13 mouse cellular contexts compared by ENCODE assay signal in genomic region chr10:61176221-61176790, GRCm38 (mm10). TPM values are rescaled to one million over a fixed set of nuclear protein-coding genes. Genes with fewer than 3 reads are reported as not detected.
DNase-seq lines count a peak whose midpoint lies in the region; ATAC-seq and TF ChIP-seq lines count a peak whose summit lies in the region.
"Had no signal": no experiment of that assay in that cellular context is flagged by ENCODE, and none has a peak within 500 bp of the region (broad histone marks: within the 10 kb centered on the region; RNA-seq: fewer than 3 reads in every experiment).

No protein-coding gene starts in this region.

- H3K9me3 ChIP-seq in kidney, embryonic 15.5 days (replicated peaks), result no peaks in the 10 kb centered on the region
- no peaks in the 10 kb centered on the region for H3K9me3 ChIP-seq in intestine, embryonic 16.5 days (ENCODE audit: control insufficient read depth, low read length)

- no peak for ATAC-seq in kidney, embryonic 15.5 days (replicated peaks; ENCODE audit: low FRiP score)
- no peak for ATAC-seq in intestine, embryonic 16.5 days

- H3K4me2 ChIP-seq in kidney, embryonic 15.5 days, result peak overlapping the region; percentile 50
- H3K4me2 ChIP-seq in intestine, embryonic 16.5 days (ENCODE audit: low read depth, low read length), result 0 out of 2 replicates have a peak overlapping the region, but pooled peaks have one; percentile 21
- H3K4me2 ChIP-seq: midbrain, embryonic 11.5 days had no signal

- DNase-seq in kidney, postnatal 14 days, result no peak
- peak; percentile 62 for DNase-seq in cerebellum, adult 11-12 months
- DNase-seq in embryo, embryonic 9.5 days (ENCODE audit: extremely low spot score), result no peak
- no peak for DNase-seq in spleen, postnatal 10 days (ENCODE audit: low spot score in 2 of 2)
- no peak for DNase-seq in adrenal gland, postnatal 10 days

- 44% methylated on average over 7 of the region's 7 CpGs for WGBS in kidney, embryonic 15.5 days
- WGBS in intestine, embryonic 16.5 days, result 50% methylated on average over 7 of the region's 7 CpGs

- no peaks in the 10 kb centered on the region for H3K36me3 ChIP-seq in kidney, embryonic 15.5 days
- H3K36me3 ChIP-seq in intestine, embryonic 16.5 days (ENCODE audit: control insufficient read depth, insufficient read depth, low read length), result no peaks in the 10 kb centered on the region

- peak overlapping the region; percentile 6; the same call in 1 of the 2 replicates for H3K4me3 ChIP-seq in kidney, embryonic 15.5 days (replicated peaks)
- peak overlapping the region; percentile 8; the same call in 1 of the 2 replicates for H3K4me3 ChIP-seq in cortical plate, adult 2 months (ENCODE audit: insufficient read depth, low read length)
- H3K4me3 ChIP-seq in intestine, embryonic 16.5 days (ENCODE audit: low read length), result no peak overlapping the region
- H3K4me3 ChIP-seq: left cerebral cortex, adult 2 months had no signal

- no peak for TF ChIP-seq POLR2A in cortical plate, adult 2 months (IDR thresholded peaks at IDR 0.05; ENCODE audit: extremely low read depth, insufficient read depth, low read length)

- peaks cover 12% of the 10 kb centered on the region for H3K4me1 ChIP-seq in kidney, embryonic 15.5 days
- no peaks in the 10 kb centered on the region for H3K4me1 ChIP-seq in cortical plate, adult 2 months (ENCODE audit: control insufficient read depth, insufficient read depth, low read length)
- peaks cover 3% of the 10 kb centered on the region; the same call in 1 of the 2 replicates for H3K4me1 ChIP-seq in intestine, embryonic 16.5 days (ENCODE audit: control insufficient read depth, insufficient read depth, low read length)

- 0 out of 2 replicates have a peak overlapping the region, but pooled peaks have one; percentile 7 for H3K9ac ChIP-seq in kidney, embryonic 15.5 days
- no peak overlapping the region for H3K9ac ChIP-seq in intestine, embryonic 16.5 days (ENCODE audit: low read depth, low read length)

- H3K27me3 ChIP-seq in kidney, embryonic 15.5 days, result peaks cover 26% of the 10 kb centered on the region
- 0 out of 2 replicates have a peak, but pooled peaks cover 2% of the 10 kb centered on the region for H3K27me3 ChIP-seq in intestine, embryonic 16.5 days (replicated peaks; ENCODE audit: control insufficient read depth, insufficient read depth, low read length)

- H3K27ac ChIP-seq in kidney, embryonic 15.5 days, result no peak overlapping the region
- H3K27ac ChIP-seq in cortical plate, adult 2 months (ENCODE audit: insufficient read depth, low read length), result no peak overlapping the region
- H3K27ac ChIP-seq in intestine, embryonic 16.5 days (ENCODE audit: low read length), result no peak overlapping the region
- H3K27ac ChIP-seq: left cerebral cortex, adult 2 months had no signal

- no peak for TF ChIP-seq CTCF in cortical plate, adult 2 months (IDR thresholded peaks at IDR 0.05; ENCODE audit: extremely low read depth, insufficient read depth, low read length)

RNA-seq across cellular contexts. Expression of gene Tbata, which starts 4.6 kb away (rescaled TPM):
- polyA plus RNA-seq in kidney, embryonic 15.5 days (2015; fragmentation: Nextera tagmentation; extraction: Ambion mirVana), result 0.23 TPM in 1 of 2 replicates, not detected in the other
- polyA plus RNA-seq in cortical plate, adult 2 months (2012; rRNA removed), result 5.1 and 6.8 TPM in 2 replicates
- polyA plus RNA-seq in intestine, embryonic 16.5 days (2015; fragmentation: Nextera tagmentation; extraction: Ambion mirVana), result not detected in 2 replicates
- not detected for total RNA-seq in adrenal gland, postnatal 10 days (2021)
- total RNA-seq: adrenal gland, postnatal 14 days; ES-E14 had no signal
- polyA plus RNA-seq: embryonic facial prominence, embryonic 11.5 days; midbrain, embryonic 11.5 days had no signal

RNA-seq across cellular contexts. Expression of gene Sgpl1, which starts 28.8 kb away (rescaled TPM):
- polyA plus RNA-seq in kidney, embryonic 15.5 days (2015; fragmentation: Nextera tagmentation; extraction: Ambion mirVana), result 62.9 and 63.4 TPM in 2 replicates
- 34.1 and 34.5 TPM in 2 replicates for polyA plus RNA-seq in cortical plate, adult 2 months (2012; rRNA removed)
- 110 and 147 TPM in 2 replicates for polyA plus RNA-seq in intestine, embryonic 16.5 days (2015; fragmentation: Nextera tagmentation; extraction: Ambion mirVana)
- total RNA-seq in adrenal gland, postnatal 10 days (2021), result 10 to 100 TPM; 56.8 to 66.6 TPM
